ENCODE assay signal across 11 mouse cellular contexts in the genomic region with DNA sequence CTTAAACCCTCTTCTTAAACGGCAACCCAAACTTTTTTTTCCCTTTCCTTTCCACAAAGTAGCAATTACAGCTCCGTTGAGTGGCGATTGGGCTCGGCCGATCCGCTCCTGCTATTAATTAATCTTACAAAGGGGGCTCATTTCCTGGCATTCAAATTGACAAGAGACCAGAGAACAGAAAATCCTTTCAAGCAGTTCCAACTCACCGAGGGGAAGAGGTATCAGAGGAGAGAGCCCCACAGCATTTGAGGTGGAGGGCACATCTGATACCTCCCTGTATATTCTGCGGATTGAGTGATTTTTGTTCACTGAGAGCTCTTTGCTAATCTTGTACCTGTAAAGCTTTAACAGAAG.
DNase-seq lines count a peak whose midpoint lies in the region; ATAC-seq and TF ChIP-seq lines count a peak whose summit lies in the region.
"Had no signal": no experiment of that assay in that cellular context is flagged by ENCODE, and none has a peak within 500 bp of the region (broad histone marks: within the 10 kb centered on the region; RNA-seq: fewer than 3 reads in every experiment).

No protein-coding gene starts in this region.

- no peaks in the 10 kb centered on the region for H3K27me3 ChIP-seq in heart, embryonic 14.5 days (ENCODE audit: control insufficient read depth, insufficient read depth, low read length)
- no peaks in the 10 kb centered on the region for H3K27me3 ChIP-seq in forebrain, postnatal 0 days (ENCODE audit: insufficient read depth, low read length)
- H3K27me3 ChIP-seq in midbrain, embryonic 13.5 days, result no peaks in the 10 kb centered on the region

- no peak for DNase-seq in heart, postnatal 4 days
- peak; percentile 53 for DNase-seq in embryo, embryonic 10 days (ENCODE audit: low spot score)
- peak; percentile 49 for DNase-seq in forebrain, postnatal 0 days
- DNase-seq in frontal cortex, postnatal 10 days (ENCODE audit: low spot score in 2 of 2), result no peak
- no peak for DNase-seq in layer of hippocampus, adult 11-12 months (ENCODE audit: low spot score)
- DNase-seq: B cell, adult 2 months; cerebellum, adult 11-12 months had no signal

- peak overlapping the region; percentile 45 for H3K9ac ChIP-seq in heart, embryonic 14.5 days (ENCODE audit: low read length)
- no peak overlapping the region for H3K9ac ChIP-seq in forebrain, postnatal 0 days
- H3K9ac ChIP-seq in midbrain, embryonic 13.5 days (replicated peaks), result 0 out of 2 replicates have a peak overlapping the region, but pooled peaks have one; percentile 44
- H3K9ac ChIP-seq: liver, embryonic 14.5 days had no signal

- no peak for ATAC-seq in heart, embryonic 14.5 days (ENCODE audit: insufficient number of reproducible peaks, insufficient read depth, low FRiP score, low read depth)
- ATAC-seq in forebrain, postnatal 0 days, result peak; percentile 17; the same call in 1 of the 2 replicates
- peak; percentile 66 for ATAC-seq in midbrain, embryonic 13.5 days
- no peak for ATAC-seq in monocyte, adult 5-6 weeks (replicated peaks; ENCODE audit: insufficient number of reproducible peaks, low FRiP score, low TSS enrichment, poor library complexity, severe bottlenecking)

- H3K4me1 ChIP-seq in heart, embryonic 14.5 days (ENCODE audit: control insufficient read depth in 2 of 2, insufficient read depth in 2 of 2, low read length in 2 of 2), result peaks cover 4 to 8% of the 10 kb centered on the region in 2 experiments; a peak in 3 of 4 replicates
- H3K4me1 ChIP-seq in forebrain, postnatal 0 days (ENCODE audit: insufficient read depth), result peaks cover 11% of the 10 kb centered on the region
- peaks cover 51% of the 10 kb centered on the region for H3K4me1 ChIP-seq in midbrain, embryonic 13.5 days (replicated peaks)

- H3K36me3 ChIP-seq in heart, embryonic 14.5 days (ENCODE audit: control insufficient read depth, insufficient read depth, low read length), result no peaks in the 10 kb centered on the region
- no peaks in the 10 kb centered on the region for H3K36me3 ChIP-seq in forebrain, postnatal 0 days (ENCODE audit: insufficient read depth)
- H3K36me3 ChIP-seq in midbrain, embryonic 13.5 days, result no peaks in the 10 kb centered on the region

- peak overlapping the region; percentile 7 to 23; a peak in 3 of 4 replicates for H3K4me3 ChIP-seq in heart, embryonic 14.5 days (ENCODE audit: control insufficient read depth in 1 of 2, insufficient read depth in 1 of 2, low read depth in 1 of 2, low read length in 2 of 2)
- peak overlapping the region; percentile 9; the same call in 1 of the 2 replicates for H3K4me3 ChIP-seq in forebrain, postnatal 0 days (ENCODE audit: low read depth, low read length)
- peak overlapping the region; percentile 20 for H3K4me3 ChIP-seq in midbrain, embryonic 13.5 days (replicated peaks)

- TF ChIP-seq CTCF in forebrain, postnatal 0 days (IDR thresholded peaks at IDR 0.05; ENCODE audit: low read depth), result no peak

- peak overlapping the region; percentile 65 for H3K4me2 ChIP-seq in heart, embryonic 14.5 days (ENCODE audit: low read length)
- H3K4me2 ChIP-seq in forebrain, postnatal 0 days (ENCODE audit: low read depth), result peak overlapping the region; percentile 37
- H3K4me2 ChIP-seq in midbrain, embryonic 13.5 days (replicated peaks), result peak overlapping the region; percentile 51

- no peaks in the 10 kb centered on the region for H3K9me3 ChIP-seq in heart, embryonic 14.5 days (ENCODE audit: control insufficient read depth, low read length)
- no peaks in the 10 kb centered on the region for H3K9me3 ChIP-seq in forebrain, postnatal 0 days (ENCODE audit: low read length)
- 0 out of 2 replicates have a peak, but pooled peaks cover 1% of the 10 kb centered on the region for H3K9me3 ChIP-seq in midbrain, embryonic 13.5 days

- WGBS in heart, embryonic 14.5 days, result 9% methylated on average over 8 of the region's 8 CpGs
- WGBS in forebrain, postnatal 0 days, result 3% methylated on average over 8 of the region's 8 CpGs
- under 1% methylated on average over 8 of the region's 8 CpGs for WGBS in midbrain, embryonic 13.5 days

- H3K27ac ChIP-seq in heart, embryonic 14.5 days (replicated peaks in 1 of 2; ENCODE audit: control insufficient read depth in 1 of 2, insufficient read depth in 1 of 2, low read depth in 2 of 2, low read length in 2 of 2), result no peak overlapping the region
- H3K27ac ChIP-seq in forebrain, postnatal 0 days (ENCODE audit: low read depth, low read length), result peak overlapping the region; percentile 74
- H3K27ac ChIP-seq in midbrain, embryonic 13.5 days, result peak overlapping the region; percentile 79
- H3K27ac ChIP-seq: liver, embryonic 14.5 days had no signal

Comparison
In these comparisons a context has a peak if more than half of its experiments do, and no peak if none do; other contexts are left out.
1. ATAC-seq: peak in forebrain, postnatal 0 days (single experiment) and midbrain, embryonic 13.5 days (single experiment); none in heart, embryonic 14.5 days (single experiment) and monocyte, adult 5-6 weeks (single experiment).
2. H3K27ac ChIP-seq: peak in forebrain, postnatal 0 days (single experiment) and midbrain, embryonic 13.5 days (single experiment); none in heart, embryonic 14.5 days (0 of 2).
3. DNase-seq: peak in embryo, embryonic 10 days (single experiment) and forebrain, postnatal 0 days (single experiment); none in heart, postnatal 4 days (single experiment), frontal cortex, postnatal 10 days (0 of 2) and layer of hippocampus, adult 11-12 months (single experiment).
4. Peak in every context shown above with its lines, with median percentiles within 50 percentile points of each other: H3K4me2 ChIP-seq and H3K4me3 ChIP-seq.